Mouse (Mus musculus) limb, embryonic 10.5 days (tissue): ENCODE results near the gene Smco4. TPM values are rescaled to one million over a fixed set of nuclear protein-coding genes. Genes with fewer than 3 reads are reported as not detected.
"Not testable (repeated sequence)": the region's sequence is repeated elsewhere in the genome, so short reads cannot be mapped to it uniquely, and the experiment has no call there.

Source experiments
- DNase-seq: peaks from one replicate; pipeline ENCODE4 v3.0.0-alpha.2; 2017; ENCODE audit warnings: low spot score
- H3K27ac ChIP-seq: fragments of 300-500 bp; sonication (generic); 2 replicates; pipeline ENCODE4 v1.5.1; 2016; ENCODE audit warnings: mild to moderate bottlenecking
- H3K27me3 ChIP-seq: fragments of 300-500 bp; sonication (generic); 2 replicates; pipeline ENCODE4 v1.6.1; 2016; ENCODE audit warnings: low read depth, mild to moderate bottlenecking; ENCODE audit not compliant: poor library complexity, severe bottlenecking
- H3K36me3 ChIP-seq: fragments of 300-500 bp; sonication (generic); 2 replicates; pipeline ENCODE4 v1.6.1; 2016; ENCODE audit warnings: mild to moderate bottlenecking, moderate library complexity
- H3K4me1 ChIP-seq: fragments of 300-500 bp; sonication (generic); 2 replicates; pipeline ENCODE4 v1.6.1; 2016
- H3K4me3 ChIP-seq: fragments of 300-500 bp; sonication (generic); 2 replicates; pipeline ENCODE4 v1.5.1; 2016; ENCODE audit warnings: mild to moderate bottlenecking, moderate library complexity
- H3K9me3 ChIP-seq: fragments of 300-500 bp; sonication (generic); replicated peaks from 2 replicates; pipeline ENCODE4 v1.6.1; 2016; ENCODE audit warnings: mild to moderate bottlenecking
- WGBS: fragments of 180-500 bp; shearing (Covaris S2); methylation state at CpG from one replicate; pipeline ENCODE4 v1.1.7; 2016; 5-methylcytosine and 5-hydroxymethylcytosine counted together
- polyA plus RNA-seq: library from polyadenylated mRNA; unstranded; fragments of >200 nt; fragmentation: Nextera tagmentation; extraction: Ambion mirVana; gene quantifications from 2 replicates; pipeline ENCODE4 v1.2.1, GENCODE M21; 2016

The Smco4 gene
- polyA plus RNA-seq, 1 experiment from 2014 or later: 2.7 TPM

GRCm38 (mm10) chr9:15533336-15534070 lies 40.3 kb downstream of the Smco4 start:
- 71% methylated on average over 11 of the region's 11 CpGs for WGBS
- Histone ChIP-seq H3K4me1 (peaks cover 44% of the 10 kb centered on the region), H3K9me3 (no peaks in the 10 kb centered on the region), H3K36me3 (no peaks in the 10 kb centered on the region), H3K27me3 (no peaks in the 10 kb centered on the region), H3K27ac (no peak overlapping the region), H3K4me3 (no peak overlapping the region)
- no peak for DNase-seq

GRCm38 (mm10) chr9:15534110-15534509 lies 40.9 kb downstream of the Smco4 start:
- Histone ChIP-seq H3K36me3 (no peaks in the 10 kb centered on the region), H3K27me3 (no peaks in the 10 kb centered on the region), H3K4me1 (peaks cover 44% of the 10 kb centered on the region), H3K9me3 (no peaks in the 10 kb centered on the region), H3K27ac (no peak overlapping the region), H3K4me3 (no peak overlapping the region)
- WGBS: 98% methylated on average over 2 of the region's 2 CpGs
- no peak for DNase-seq

DNA sequence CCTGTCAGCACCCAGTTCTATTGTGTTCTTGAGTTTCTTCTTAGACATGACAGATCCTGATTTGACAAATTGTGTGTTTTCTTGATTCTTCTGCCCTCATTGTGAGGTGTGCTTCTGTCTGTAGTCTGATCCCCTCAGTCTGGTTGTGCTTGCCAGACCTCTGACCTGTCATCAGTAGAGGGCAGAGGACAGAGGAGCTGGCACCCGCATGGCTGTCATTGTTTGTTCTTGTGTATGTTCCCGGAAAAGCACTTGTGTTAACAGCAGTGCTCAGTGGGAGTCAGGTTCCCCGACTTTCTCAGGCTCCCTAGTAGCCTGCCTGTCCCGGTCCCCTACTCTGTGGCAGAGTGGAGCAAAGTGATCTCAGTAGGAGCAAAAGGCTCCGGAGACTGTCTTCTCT lies 42.2 kb downstream of the Smco4 start:
- H3K36me3 ChIP-seq: no peaks in the 10 kb centered on the region
- no peak overlapping the region for H3K4me3 ChIP-seq
- no peak for DNase-seq
- WGBS: 69% methylated on average over 5 of the region's 5 CpGs
- peaks cover 35% of the 10 kb centered on the region for H3K4me1 ChIP-seq
- no peaks in the 10 kb centered on the region for H3K27me3 ChIP-seq
- H3K27ac ChIP-seq: no peak overlapping the region; the same call in 1 of the 2 replicates
- H3K9me3 ChIP-seq: no peaks in the 10 kb centered on the region

DNA sequence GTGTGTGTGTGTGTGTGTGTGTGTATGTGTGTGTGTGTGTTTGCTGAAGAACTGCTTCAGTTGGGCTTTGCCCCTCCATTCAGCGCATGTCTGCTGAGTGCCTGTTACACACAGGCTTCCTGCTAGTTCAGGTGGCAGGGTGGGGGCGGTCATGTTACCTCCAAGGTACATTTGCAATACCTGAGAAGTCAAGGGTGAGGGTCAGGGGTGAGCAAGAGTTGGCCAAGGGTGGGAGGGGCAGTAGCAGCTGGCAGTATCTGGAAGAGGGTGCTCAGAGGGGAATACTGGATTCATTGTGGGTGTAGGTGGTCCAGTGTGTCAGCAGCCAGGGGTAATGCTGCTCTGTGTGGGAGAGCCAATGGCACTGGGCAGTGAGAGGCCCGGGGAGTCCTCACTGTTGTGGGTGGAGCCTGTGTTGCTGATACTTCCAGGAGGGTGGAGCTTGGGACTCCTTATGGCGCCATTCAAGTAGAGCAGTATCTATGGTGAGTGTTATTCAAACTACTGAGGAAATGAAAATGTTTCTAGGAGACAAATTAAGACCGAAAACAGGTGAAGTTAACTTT lies 43.7 kb downstream of the Smco4 start:
- no peak overlapping the region for H3K27ac ChIP-seq
- no peaks in the 10 kb centered on the region for H3K9me3 ChIP-seq
- H3K4me1 ChIP-seq: peaks cover 29% of the 10 kb centered on the region
- H3K4me3 ChIP-seq: no peak overlapping the region
- 92% methylated on average over 5 of the region's 5 CpGs for WGBS
- no peak for DNase-seq
- H3K27me3 ChIP-seq: no peaks in the 10 kb centered on the region
- H3K36me3 ChIP-seq: peaks cover 3% of the 10 kb centered on the region; the same call in 1 of the 2 replicates

GRCm38 (mm10) chr9:15537455-15538048 lies 44.3 kb downstream of the Smco4 start:
- no peak for DNase-seq
- Histone ChIP-seq H3K4me1 (peaks cover 29% of the 10 kb centered on the region), H3K4me3 (no peak overlapping the region), H3K27ac (no peak overlapping the region), H3K36me3 (peaks cover 3% of the 10 kb centered on the region; the same call in 1 of the 2 replicates), H3K27me3 (no peaks in the 10 kb centered on the region), H3K9me3 (no peaks in the 10 kb centered on the region)
- 87% methylated on average over 3 of the region's 3 CpGs for WGBS

DNA sequence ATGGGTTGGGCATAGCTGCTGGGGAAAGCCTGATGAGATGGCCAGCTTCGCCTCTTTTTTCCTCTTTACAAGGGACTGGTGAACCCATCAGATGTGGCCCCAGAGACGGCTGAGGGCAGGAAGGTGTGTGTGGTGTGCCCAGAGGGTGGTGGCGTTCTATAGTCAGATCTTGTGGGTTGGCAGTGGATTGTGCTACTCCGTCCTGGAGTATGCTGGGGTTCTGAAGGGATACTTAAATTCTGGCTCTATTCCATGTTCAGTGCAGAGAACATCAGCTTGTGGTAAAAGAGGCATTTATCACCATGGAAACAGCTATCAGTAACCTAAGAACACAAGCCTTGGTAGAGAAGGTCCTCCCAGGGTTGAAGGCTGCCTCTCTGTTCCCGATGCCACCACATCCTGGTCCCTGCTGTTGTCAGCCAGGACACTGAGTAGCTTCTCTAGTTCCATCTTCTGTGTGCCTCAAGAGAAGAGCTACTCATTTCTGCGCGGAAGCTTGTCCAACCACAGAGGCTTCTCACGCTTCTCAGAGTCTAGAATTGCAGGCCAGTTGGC lies 45.8 kb downstream of the Smco4 start:
- Histone ChIP-seq H3K27me3 (no peaks in the 10 kb centered on the region), H3K4me1 (peaks cover 21% of the 10 kb centered on the region), H3K36me3 (peaks cover 3% of the 10 kb centered on the region), H3K9me3 (no peaks in the 10 kb centered on the region), H3K27ac (no peak overlapping the region), H3K4me3 (no peak overlapping the region)
- 96% methylated on average over 8 of the region's 8 CpGs for WGBS
- DNase-seq: no peak

GRCm38 (mm10) chr9:15541735-15542354 lies 48.6 kb downstream of the Smco4 start:
- Histone ChIP-seq H3K4me1 (no peaks in the 10 kb centered on the region), H3K27ac (no peak overlapping the region), H3K9me3 (no peaks in the 10 kb centered on the region), H3K36me3 (peaks cover 13% of the 10 kb centered on the region), H3K27me3 (no peaks in the 10 kb centered on the region), H3K4me3 (no peak overlapping the region)
- no peak for DNase-seq
- 78% methylated on average over 5 of the region's 5 CpGs for WGBS

DNA sequence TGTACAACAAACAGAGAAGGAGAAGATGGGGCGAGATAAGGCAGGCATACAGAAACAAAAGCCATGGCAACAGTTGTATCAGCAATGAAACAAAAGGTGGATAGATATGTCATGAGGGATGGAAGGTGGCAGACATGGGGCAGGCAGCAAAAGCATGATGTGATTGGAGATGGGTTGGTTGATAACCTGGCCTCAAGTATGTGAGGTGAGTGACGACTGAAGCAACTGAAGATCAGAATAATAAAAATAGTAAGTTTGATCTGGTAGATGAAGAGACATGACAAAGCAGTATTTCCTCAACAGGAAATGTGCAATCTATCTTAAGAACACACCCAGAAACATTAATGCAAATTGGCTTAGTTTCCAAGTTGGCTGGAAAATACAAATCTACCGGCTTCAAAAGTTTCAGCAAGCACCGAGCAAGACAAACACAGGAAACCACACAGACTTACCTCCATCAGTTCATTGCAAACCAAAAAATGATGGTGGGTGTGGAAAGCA lies 57.3 kb downstream of the Smco4 start:
- no peaks in the 10 kb centered on the region for H3K4me1 ChIP-seq
- H3K27ac ChIP-seq: no peak overlapping the region
- DNase-seq: no peak
- H3K9me3 ChIP-seq: no peaks in the 10 kb centered on the region
- H3K36me3 ChIP-seq: 0 out of 2 replicates have a peak, but pooled peaks cover under 1% of the 10 kb centered on the region
- no peak overlapping the region for H3K4me3 ChIP-seq
- no peaks in the 10 kb centered on the region for H3K27me3 ChIP-seq
- 89% methylated on average over 4 of the region's 4 CpGs for WGBS

GRCm38 (mm10) chr9:15551073-15551472 lies 57.8 kb downstream of the Smco4 start:
- not testable (repeated sequence) for H3K27ac ChIP-seq, H3K27me3 ChIP-seq, H3K4me3 ChIP-seq, DNase-seq, H3K4me1 ChIP-seq, H3K9me3 ChIP-seq, H3K36me3 ChIP-seq
- 95% methylated on average over 6 of the region's 6 CpGs for WGBS

DNA sequence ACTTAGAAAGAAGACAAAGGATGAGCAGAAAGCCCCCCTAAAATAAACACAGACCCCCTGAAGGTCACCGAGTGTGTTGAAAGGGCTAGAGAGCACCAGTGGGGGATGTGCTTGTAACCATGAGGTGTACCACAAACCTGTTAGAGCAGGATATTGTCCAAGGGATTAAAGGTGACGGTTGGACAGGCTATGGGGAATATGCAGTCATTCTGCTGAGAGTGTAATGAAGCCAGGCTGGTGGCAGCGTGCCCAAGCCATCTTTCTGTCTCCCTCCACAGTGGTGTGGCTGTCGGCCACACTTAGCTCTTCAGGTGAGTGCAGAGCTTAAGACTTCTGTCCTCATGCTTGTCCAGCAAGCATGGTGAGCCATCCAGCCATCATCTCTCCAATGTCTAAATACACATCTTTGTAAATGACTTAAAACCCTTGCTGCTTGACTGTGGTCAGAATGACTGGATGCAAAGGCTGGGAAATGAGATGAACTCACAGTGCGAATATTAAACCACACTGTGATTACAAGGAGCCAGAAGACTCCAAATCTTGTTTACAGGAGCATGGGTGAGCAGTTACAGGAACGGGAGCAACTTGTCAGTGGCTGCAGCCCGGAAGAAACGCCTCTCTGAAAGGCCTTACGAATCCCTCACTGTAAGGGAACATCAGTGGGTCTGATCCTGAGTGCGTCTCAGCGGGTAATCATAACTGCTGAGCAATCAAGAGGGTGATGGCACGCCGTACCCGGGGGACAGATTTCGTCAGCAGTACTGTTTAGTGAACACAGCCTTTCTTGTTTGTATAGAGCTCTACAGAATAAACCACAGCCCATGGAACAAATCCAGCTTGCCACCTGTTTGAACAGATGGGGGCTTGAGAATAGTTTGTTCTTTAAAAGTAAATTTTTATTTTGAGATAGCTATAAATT lies 59.0 kb downstream of the Smco4 start:
- DNase-seq: no peak

GRCm38 (mm10) chr9:15553322-15553721 lies 60.1 kb downstream of the Smco4 start:
- H3K27ac ChIP-seq: no peak overlapping the region
- no peaks in the 10 kb centered on the region for H3K9me3 ChIP-seq
- no peak for DNase-seq
- H3K4me3 ChIP-seq: no peak overlapping the region
- H3K36me3 ChIP-seq: no peaks in the 10 kb centered on the region
- H3K4me1 ChIP-seq: no peaks in the 10 kb centered on the region
- WGBS: 92% methylated on average over 8 of the region's 8 CpGs
- H3K27me3 ChIP-seq: no peaks in the 10 kb centered on the region

More for the DNA sequence above, 59.0 kb downstream of the Smco4 start:
- Histone ChIP-seq H3K9me3 (no peaks in the 10 kb centered on the region), H3K4me3 (no peak overlapping the region), H3K27ac (no peak overlapping the region), H3K36me3 (no peaks in the 10 kb centered on the region), H3K4me1 (no peaks in the 10 kb centered on the region), H3K27me3 (no peaks in the 10 kb centered on the region)
- 89% methylated on average over 15 of the region's 15 CpGs for WGBS

GRCm38 (mm10) chr9:15560451-15560850 lies 67.2 kb downstream of the Smco4 start:
- peaks cover 6% of the 10 kb centered on the region; the same call in 1 of the 2 replicates for H3K4me1 ChIP-seq
- H3K27ac ChIP-seq: no peak overlapping the region
- no peaks in the 10 kb centered on the region for H3K36me3 ChIP-seq
- no peaks in the 10 kb centered on the region for H3K27me3 ChIP-seq
- no peaks in the 10 kb centered on the region for H3K9me3 ChIP-seq
- H3K4me3 ChIP-seq: no peak overlapping the region
- 86% methylated on average over 3 of the region's 3 CpGs for WGBS
- DNase-seq: no peak
